Mouse (Mus musculus): ENCODE data around the gene Prlr.

- TF ChIP-seq CTCF (conservative IDR thresholded peaks at IDR 0.05; ENCODE audit: insufficient read depth, insufficient read length, low read depth, low read length) (no peak), POLR2A (IDR thresholded peaks at IDR 0.05; ENCODE audit: low read depth, low read length) (no peak)
Observed at GRCm38 (mm10) chr15:10210261-10210770, 33.3 kb downstream of the Prlr start.

Measured in kidney, adult 2 months (tissue).